Mouse (Mus musculus) olfactory bulb, adult 2 months (tissue): ENCODE measurements around the gene Inf2.

Source experiments
- CTCF ChIP-seq: fragments of 200-500 bp; IDR thresholded peaks from 2 replicates; pipeline ENCODE4 v1.5.1; 2012; ENCODE audit warnings: low read depth, mild to moderate bottlenecking, low read length, moderate library complexity; ENCODE audit not compliant: insufficient read depth
- POLR2A ChIP-seq: fragments of 200-500 bp; IDR thresholded peaks from 2 replicates; pipeline ENCODE4 v1.6.1; 2012; ENCODE audit warnings: mild to moderate bottlenecking, low read depth, low read length, moderate library complexity; ENCODE audit not compliant: insufficient read depth

DNA sequence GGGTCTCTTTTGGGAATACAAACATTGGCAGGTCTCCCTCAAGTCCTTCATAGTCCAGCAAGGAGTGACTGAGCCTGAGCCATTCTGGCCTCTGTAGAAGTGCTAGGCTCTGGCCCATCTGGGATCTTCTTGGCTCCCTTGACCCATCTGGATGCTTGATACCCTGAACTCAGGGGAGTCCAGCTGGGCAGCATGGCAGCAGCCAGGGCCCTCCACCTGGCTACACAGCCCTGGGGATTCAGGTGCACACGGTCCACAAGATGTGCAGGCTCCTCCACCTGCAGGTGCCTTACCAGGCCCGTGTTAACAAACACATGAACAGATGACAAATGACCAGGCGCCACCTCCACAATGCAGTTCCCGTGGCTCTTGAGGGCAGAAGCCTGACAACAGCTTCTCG is 76.1 kb downstream of the Inf2 start:
- no peak for TF ChIP-seq CTCF
- no peak for TF ChIP-seq POLR2A
